Mouse (Mus musculus) hindbrain, embryonic 11.5 days (tissue): ENCODE results near the gene Olfr154. TPM values are rescaled to one million over a fixed set of nuclear protein-coding genes. Genes with fewer than 3 reads are reported as not detected.
"Not testable (repeated sequence)": the region's sequence is repeated elsewhere in the genome, so short reads cannot be mapped to it uniquely, and the experiment has no call there.

ENCODE experiments used
- ATAC-seq: fragments of 200-750 bp; cut with Nextera tagmentation; 2 replicates; pipeline ENCODE4 v1.8.0; 2017; ENCODE audit warnings: mild to moderate bottlenecking, moderate TSS enrichment, moderate library complexity; ENCODE audit not compliant: low FRiP score
- DNase-seq: peaks from one replicate; pipeline ENCODE4 v3.0.0-alpha.2; 2015; ENCODE audit warnings: low spot score
- H3K27ac ChIP-seq: fragments of 300-500 bp; sonication (generic); 2 replicates; pipeline ENCODE4 v1.5.1; 2014; ENCODE audit warnings: mild to moderate bottlenecking, low read depth, low read length
- H3K27me3 ChIP-seq: fragments of 300-500 bp; sonication (generic); 2 replicates; pipeline ENCODE4 v1.6.1; 2014; ENCODE audit warnings: mild to moderate bottlenecking, low read length, moderate library complexity, mixed read lengths; ENCODE audit not compliant: control insufficient read depth, insufficient read depth
- H3K36me3 ChIP-seq: fragments of 300-500 bp; sonication (generic); 2 replicates; pipeline ENCODE4 v1.6.1; 2014; ENCODE audit warnings: mild to moderate bottlenecking, low read length, moderate library complexity, mixed read lengths; ENCODE audit not compliant: control insufficient read depth, insufficient read depth
- H3K4me1 ChIP-seq: fragments of 300-500 bp; sonication (generic); replicated peaks from 2 replicates; pipeline ENCODE4 v1.6.1; 2014; ENCODE audit warnings: low read length, mixed read lengths; ENCODE audit not compliant: control insufficient read depth, insufficient read depth
- H3K4me2 ChIP-seq: fragments of 300-500 bp; sonication (generic); replicated peaks from 2 replicates; pipeline ENCODE4 v1.6.1; 2014; ENCODE audit warnings: mild to moderate bottlenecking, low read depth, low read length
- H3K4me3 ChIP-seq: fragments of 300-500 bp; sonication (generic); 2 replicates; pipeline ENCODE4 v1.5.1; 2014; ENCODE audit warnings: low read depth, low read length
- H3K9ac ChIP-seq: fragments of 300-500 bp; sonication (generic); 2 replicates; pipeline ENCODE4 v1.6.1; 2014; ENCODE audit warnings: low read depth, low read length
- H3K9me3 ChIP-seq: fragments of 300-500 bp; sonication (generic); 2 replicates; pipeline ENCODE4 v1.6.1; 2016; ENCODE audit warnings: low read length; ENCODE audit not compliant: control insufficient read depth
- WGBS: fragments of 180-500 bp; shearing (Covaris S2); extraction: QIAGEN DNeasy Blood & Tissue Kit; methylation state at CpG from one replicate; pipeline ENCODE4 v1.1.7; 2014; 5-methylcytosine and 5-hydroxymethylcytosine counted together
- polyA plus RNA-seq: library from polyadenylated mRNA; unstranded; fragments of >200 nt; fragmentation: Nextera tagmentation; extraction: Ambion mirVana; gene quantifications from 2 replicates; pipeline ENCODE4 v1.2.1, GENCODE M21; 2014

Olfr154 gene
- polyA plus RNA-seq = not detected in 2 replicates

- not testable (repeated sequence) for H3K27me3 ChIP-seq, ATAC-seq, H3K4me1 ChIP-seq, H3K9ac ChIP-seq, H3K9me3 ChIP-seq, DNase-seq, H3K4me2 ChIP-seq, H3K27ac ChIP-seq, H3K36me3 ChIP-seq, H3K4me3 ChIP-seq
Observed at GRCm38 (mm10) chr2:85664355-85664754, at the start of gene Olfr154. Gene Olfr154 (minus strand): TSS chr2:85664455.

GRCm38 (mm10) chr2:85711159-85711558 is 46.9 kb upstream of the Olfr154 start:
- Histone ChIP-seq H3K4me3 (no peak overlapping the region), H3K4me1 (no peaks in the 10 kb centered on the region), H3K27me3 (no peaks in the 10 kb centered on the region), H3K9me3 (no peaks in the 10 kb centered on the region), H3K9ac (no peak overlapping the region), H3K27ac (no peak overlapping the region), H3K4me2 (no peak overlapping the region), H3K36me3 (no peaks in the 10 kb centered on the region)
- ATAC-seq (no peak), DNase-seq (no peak)
- 50% methylated on average over 1 of the region's 1 CpGs for WGBS

GRCm38 (mm10) chr2:85710680-85711079 is 46.4 kb upstream of the Olfr154 start:
- not testable (repeated sequence) for H3K9me3 ChIP-seq, ATAC-seq
- WGBS = 84% methylated on average over 2 of the region's 2 CpGs

GRCm38 (mm10) chr2:85689131-85689530 is 24.9 kb upstream of the Olfr154 start, which contains the start of gene Olfr1008:
Gene Olfr1008 (plus strand): TSS chr2:85689431.
- no peak within 1 kb of the TSS for H3K27ac ChIP-seq
- no peaks in the 10 kb centered on the region for H3K36me3 ChIP-seq
- no peak within 1 kb of the TSS for H3K4me2 ChIP-seq
- no peaks in the 10 kb centered on the region for H3K4me1 ChIP-seq
- no peak within 1 kb of the TSS for H3K9ac ChIP-seq
- H3K9me3 ChIP-seq = no peaks in the 10 kb centered on the region
- no peak within 1 kb of the TSS for H3K4me3 ChIP-seq
- no peaks in the 10 kb centered on the region for H3K27me3 ChIP-seq
- no peak for DNase-seq
- no peak for ATAC-seq

More at GRCm38 (mm10) chr2:85710680-85711079, 46.4 kb upstream of the Olfr154 start:
- not testable (repeated sequence) for DNase-seq, H3K9ac ChIP-seq, H3K4me1 ChIP-seq, H3K27ac ChIP-seq, H3K4me3 ChIP-seq, H3K36me3 ChIP-seq, H3K27me3 ChIP-seq, H3K4me2 ChIP-seq

GRCm38 (mm10) chr2:85678667-85679066 is 14.4 kb upstream of the Olfr154 start, which contains the start of gene Olfr1006:
Gene Olfr1006 (minus strand): TSS chr2:85678767.
- Histone ChIP-seq H3K36me3 (no peaks in the 10 kb centered on the region), H3K9ac (no peak within 1 kb of the TSS), H3K27me3 (no peaks in the 10 kb centered on the region), H3K9me3 (no peaks in the 10 kb centered on the region), H3K4me1 (no peaks in the 10 kb centered on the region), H3K4me2 (no peak within 1 kb of the TSS), H3K4me3 (no peak within 1 kb of the TSS), H3K27ac (no peak within 1 kb of the TSS)
- ATAC-seq (no peak), DNase-seq (no peak)

- Histone ChIP-seq H3K4me2 (no peak within 1 kb of the TSS), H3K27ac (no peak within 1 kb of the TSS), H3K36me3 (no peaks in the 10 kb centered on the region), H3K9me3 (no peaks in the 10 kb centered on the region), H3K4me3 (no peak within 1 kb of the TSS), H3K4me1 (no peaks in the 10 kb centered on the region), H3K9ac (no peak within 1 kb of the TSS), H3K27me3 (no peaks in the 10 kb centered on the region)
- DNase-seq = no peak
- WGBS = 96% methylated on average over 1 of the region's 1 CpGs
- ATAC-seq = no peak
Observed at GRCm38 (mm10) chr2:85650604-85651003, 13.7 kb downstream of the Olfr154 start, which contains the start of gene Olfr1002. Gene Olfr1002 (minus strand): TSS chr2:85650704.

Other genes with a start within 250 kb of the Olfr154 start
- gene Olfr993, start 249.6 kb downstream of the Olfr154 start, polyA plus RNA-seq = not detected in 2 replicates
- gene Olfr994, start 228.0 kb downstream of the Olfr154 start, polyA plus RNA-seq = not detected in 2 replicates
- not detected in 2 replicates for gene Olfr995, start 220.8 kb downstream of the Olfr154 start, polyA plus RNA-seq
- 0.17 TPM in 1 of 2 replicates, not detected in the other for gene 4833423E24Rik, start 145.4 kb downstream of the Olfr154 start, polyA plus RNA-seq
- not detected in 2 replicates for gene Olfr996, start 85.2 kb downstream of the Olfr154 start, polyA plus RNA-seq
- not detected in 2 replicates for gene Olfr998, start 75.5 kb downstream of the Olfr154 start, polyA plus RNA-seq
- gene Olfr1000, start 52.6 kb downstream of the Olfr154 start, polyA plus RNA-seq = not detected in 2 replicates
- gene Olfr1002, start 13.8 kb downstream of the Olfr154 start, polyA plus RNA-seq = not detected in 2 replicates
- gene Olfr1006, start 14.3 kb upstream of the Olfr154 start, polyA plus RNA-seq = not detected in 2 replicates
- not detected in 2 replicates for gene Olfr1008, start 25.0 kb upstream of the Olfr154 start, polyA plus RNA-seq
- not detected in 2 replicates for gene Olfr1009, start 51.0 kb upstream of the Olfr154 start, polyA plus RNA-seq
- gene Olfr1012, start 98.3 kb upstream of the Olfr154 start, polyA plus RNA-seq = not detected in 2 replicates
- not detected in 2 replicates for gene Olfr1013, start 102.6 kb upstream of the Olfr154 start, polyA plus RNA-seq
- not detected in 2 replicates for gene Olfr1014, start 108.3 kb upstream of the Olfr154 start, polyA plus RNA-seq
- gene Olfr1015, start 117.6 kb upstream of the Olfr154 start, polyA plus RNA-seq = not detected in 2 replicates
- not detected in 2 replicates for gene Olfr1016, start 138.1 kb upstream of the Olfr154 start, polyA plus RNA-seq
- not detected in 2 replicates for gene Olfr1018, start 154.0 kb upstream of the Olfr154 start, polyA plus RNA-seq
- not detected in 2 replicates for gene Olfr1019, start 181.0 kb upstream of the Olfr154 start, polyA plus RNA-seq
- not detected in 2 replicates for gene Olfr1020, start 182.6 kb upstream of the Olfr154 start, polyA plus RNA-seq
- not detected in 2 replicates for gene Olfr1022, start 204.1 kb upstream of the Olfr154 start, polyA plus RNA-seq
- not detected in 2 replicates for gene Olfr1023, start 221.2 kb upstream of the Olfr154 start, polyA plus RNA-seq
- gene Olfr1024, start 240.6 kb upstream of the Olfr154 start, polyA plus RNA-seq = not detected in 2 replicates